Mouse (Mus musculus) small intestine, adult 2 months (tissue): ENCODE data around the gene Fpr1. TPM values are rescaled to one million over a fixed set of nuclear protein-coding genes. Genes with fewer than 3 reads are reported as not detected.
A peak's percentile ranks its signal among the peaks of the same experiment; 100 is the strongest.
"Not testable (repeated sequence)": the region's sequence is repeated elsewhere in the genome, so short reads cannot be mapped to it uniquely, and the experiment has no call there.

ENCODE experiments used
- H3K27ac ChIP-seq: fragments of 200-500 bp; 2 replicates; pipeline ENCODE4 v1.5.1; 2012; ENCODE audit warnings: low read depth, low read length, control low read depth, inconsistent platforms; ENCODE audit not compliant: insufficient read depth
- H3K27me3 ChIP-seq: fragments of 200-500 bp; 2 replicates; pipeline ENCODE4 v1.6.1; 2012; ENCODE audit warnings: mild to moderate bottlenecking, moderate library complexity, low read length, inconsistent platforms; ENCODE audit not compliant: control insufficient read depth, insufficient read depth
- H3K36me3 ChIP-seq: fragments of 200-500 bp; 2 replicates; pipeline ENCODE4 v1.6.1; 2012; ENCODE audit warnings: mild to moderate bottlenecking, low read length, control low read depth, inconsistent platforms; ENCODE audit not compliant: control insufficient read depth, insufficient read depth
- H3K4me1 ChIP-seq: fragments of 200-500 bp; 2 replicates; pipeline ENCODE4 v1.6.1; 2012; ENCODE audit warnings: low read length, inconsistent platforms, mixed read lengths; ENCODE audit not compliant: control insufficient read depth, insufficient read depth, insufficient read length
- H3K4me3 ChIP-seq: fragments of 200-500 bp; 2 replicates; pipeline ENCODE4 v1.5.1; 2012; ENCODE audit warnings: low read depth, mild to moderate bottlenecking, control low read depth, inconsistent platforms, low read length, moderate library complexity
- CTCF ChIP-seq: fragments of 200-500 bp; IDR thresholded peaks from 2 replicates; pipeline ENCODE4 v1.5.1; 2012; ENCODE audit warnings: low read depth, mild to moderate bottlenecking, control low read depth, inconsistent platforms, low read length, moderate library complexity, mixed read lengths; ENCODE audit not compliant: insufficient replicate concordance, insufficient read length; ENCODE audit errors: extremely low read depth
- POLR2A ChIP-seq: fragments of 200-500 bp; IDR thresholded peaks from 2 replicates; pipeline ENCODE4 v1.6.1; 2012; ENCODE audit warnings: low read depth, mild to moderate bottlenecking, control low read depth, inconsistent platforms, low read length, moderate library complexity
- WGBS: fragments of 180-500 bp; shearing (Covaris S2); methylation state at CpG from one replicate; pipeline ENCODE4 v1.1.7; 2018; 5-methylcytosine and 5-hydroxymethylcytosine counted together
- polyA plus RNA-seq: library from polyadenylated mRNA; depleted of rRNA; stranded (reverse); fragments of >200 nt; gene quantifications from 2 replicates; pipeline ENCODE4 v1.2.3, GENCODE M21; 2012

Gene Fpr1
- polyA plus RNA-seq, 1 experiment, result 0.11 TPM

DNA sequence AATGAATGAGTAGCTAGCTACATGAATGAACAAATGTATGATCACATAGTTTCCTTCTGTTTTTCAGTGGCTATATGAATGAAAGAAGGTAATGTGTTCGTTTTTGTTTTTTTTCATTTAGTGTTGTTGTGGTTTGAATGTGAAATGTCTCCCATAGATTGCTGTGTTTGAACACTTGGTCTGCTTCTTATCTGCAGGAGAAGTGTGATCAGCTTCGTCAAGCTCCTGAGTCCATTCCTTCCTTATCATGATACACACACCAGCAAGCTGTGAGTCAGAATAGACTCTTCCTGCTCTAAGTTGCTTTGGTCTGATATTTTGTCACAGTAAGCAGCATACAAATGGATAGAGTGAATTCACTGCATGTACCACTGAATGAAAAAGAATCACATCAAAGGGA, 34.8 kb downstream of the Fpr1 start:
- H3K27me3 ChIP-seq, result peaks cover 4% of the 10 kb centered on the region; the same call in 1 of the 2 replicates
- TF ChIP-seq CTCF, result no peak
- TF ChIP-seq POLR2A, result no peak
- WGBS, result 44% methylated on average over 2 of the region's 2 CpGs
- H3K36me3 ChIP-seq, result no peaks in the 10 kb centered on the region
- H3K4me3 ChIP-seq, result no peak overlapping the region
- H3K27ac ChIP-seq, result no peak overlapping the region
- no peaks in the 10 kb centered on the region for H3K4me1 ChIP-seq

DNA sequence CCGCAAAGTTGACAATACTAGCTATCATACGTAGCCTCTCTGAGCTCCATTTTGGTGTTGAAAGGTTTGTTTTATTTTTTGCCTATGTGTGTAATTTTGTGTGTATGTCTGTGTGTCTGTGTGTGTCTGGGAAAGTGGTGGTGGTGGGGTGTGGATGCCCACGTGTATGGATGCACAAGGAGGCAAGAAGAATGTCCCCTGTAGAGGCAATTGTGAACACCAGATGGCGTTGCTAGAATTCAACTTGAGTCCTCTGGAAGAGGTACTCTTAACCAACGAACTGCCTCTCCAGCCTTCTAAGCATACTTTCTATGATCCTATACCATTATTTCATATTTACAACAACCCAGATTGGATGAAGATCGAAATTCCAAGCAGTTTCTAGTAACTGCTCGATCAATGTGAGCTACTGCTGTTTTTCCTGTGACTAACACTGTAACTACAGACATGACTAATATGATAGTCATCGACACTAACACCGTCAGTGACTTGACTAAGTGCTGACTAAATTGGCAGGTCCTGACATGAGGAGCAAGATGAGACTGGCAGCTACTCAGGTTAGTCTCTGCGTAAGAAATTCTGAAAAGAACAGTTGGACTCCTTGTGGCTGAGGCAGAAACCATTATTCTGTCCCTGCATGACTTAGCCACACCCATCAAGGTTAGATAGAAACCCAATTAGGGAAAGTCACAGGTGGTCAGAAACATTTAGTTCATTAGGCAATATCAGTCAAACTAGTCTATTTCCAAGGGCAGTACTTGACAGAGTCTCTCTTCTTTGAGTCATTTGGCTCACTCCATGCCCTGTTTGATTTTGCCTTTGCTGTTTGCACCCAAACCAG, 38.3 kb downstream of the Fpr1 start:
- Histone ChIP-seq H3K27ac (no peak overlapping the region), H3K4me1 (no peaks in the 10 kb centered on the region), H3K4me3 (no peak overlapping the region), H3K36me3 (no peaks in the 10 kb centered on the region), H3K27me3 (peaks cover 4% of the 10 kb centered on the region; the same call in 1 of the 2 replicates)
- 72% methylated on average over 10 of the region's 10 CpGs for WGBS
- TF ChIP-seq CTCF (no peak), POLR2A (no peak)

DNA sequence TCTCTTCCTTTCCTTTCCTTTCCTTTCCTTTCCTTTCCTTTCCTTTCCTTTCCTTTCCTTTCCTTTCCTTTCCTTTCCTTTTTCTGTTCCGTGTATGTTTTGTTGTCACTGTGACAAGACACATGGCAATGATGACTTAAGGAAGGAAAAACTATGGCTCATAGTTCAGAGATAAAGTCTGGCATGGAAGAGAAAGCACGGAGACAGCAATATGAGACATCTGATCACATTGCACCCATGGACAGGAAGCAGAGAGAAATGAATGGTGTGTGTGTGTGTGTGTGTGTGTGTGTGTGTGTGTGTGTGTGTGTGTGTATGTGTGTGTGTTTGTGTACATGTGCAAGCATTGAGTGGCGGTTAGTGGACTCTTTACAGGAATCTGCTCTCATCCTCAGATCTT, 39.1 kb downstream of the Fpr1 start:
- H3K27me3 ChIP-seq, result not testable (repeated sequence)
- WGBS, result 54% methylated on average over 3 of the region's 3 CpGs

DNA sequence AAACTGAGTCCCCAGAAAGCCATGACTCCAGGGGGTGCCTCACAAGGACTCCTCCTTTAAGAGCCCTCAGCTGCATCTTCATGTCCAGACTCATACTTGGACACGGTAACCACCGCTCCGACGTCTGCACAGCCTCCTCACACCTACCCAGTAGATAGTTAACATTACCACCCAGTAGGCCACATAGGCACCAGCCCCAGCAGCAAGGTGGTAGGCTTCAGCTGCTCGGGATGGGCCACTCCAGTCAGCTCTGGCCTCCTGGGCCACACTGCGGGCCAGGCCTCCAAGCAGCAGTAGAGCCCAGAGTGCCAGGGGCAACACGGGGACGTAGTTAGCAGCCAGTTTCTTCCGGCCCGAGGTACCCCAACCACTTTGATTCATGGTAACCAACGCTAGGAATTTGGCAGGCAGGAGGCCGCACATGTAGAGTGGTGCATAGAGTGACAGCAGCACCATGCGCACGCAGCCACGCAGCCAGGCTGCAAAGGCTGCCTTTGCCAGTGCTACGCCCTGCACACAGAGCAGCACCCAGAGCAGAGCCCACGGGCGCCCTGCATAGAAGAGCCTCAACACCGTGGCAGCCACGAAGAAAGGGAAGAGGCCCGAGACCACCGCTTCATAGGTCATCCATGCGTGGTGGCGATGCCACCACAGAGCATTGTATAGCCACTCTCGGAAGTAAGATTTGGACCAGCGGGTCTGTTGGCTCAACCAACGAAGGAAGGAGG, 40.0 kb downstream of the Fpr1 start:
- Histone ChIP-seq H3K27ac (no peak overlapping the region), H3K4me1 (no peaks in the 10 kb centered on the region), H3K27me3 (no peaks in the 10 kb centered on the region), H3K4me3 (no peak overlapping the region), H3K36me3 (no peaks in the 10 kb centered on the region)
- 72% methylated on average over 27 of the region's 27 CpGs for WGBS
- TF ChIP-seq CTCF (no peak), POLR2A (no peak)

More for the DNA sequence above, 39.1 kb downstream of the Fpr1 start:
- H3K27ac ChIP-seq, H3K4me1 ChIP-seq, H3K4me3 ChIP-seq, H3K36me3 ChIP-seq: not testable (repeated sequence)

DNA sequence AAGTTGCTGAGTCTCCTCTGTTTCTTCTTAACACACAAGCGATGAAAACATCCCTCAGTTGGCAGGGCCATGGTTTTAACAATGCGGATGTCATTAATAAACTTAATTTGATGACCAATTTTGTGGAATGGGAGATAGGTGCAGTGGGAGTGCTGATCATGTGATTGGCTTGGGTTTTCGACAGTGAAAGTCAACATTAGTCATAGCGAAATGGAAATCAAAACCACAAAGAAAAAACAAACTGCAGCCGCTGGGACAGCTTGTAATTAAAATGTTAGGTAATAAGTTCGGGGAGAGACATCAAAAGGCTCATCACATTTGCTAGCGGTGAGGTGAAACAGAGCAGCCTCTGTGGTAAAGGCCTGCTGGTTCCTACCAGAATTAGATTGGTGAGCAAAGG, 42.9 kb downstream of the Fpr1 start:
- H3K27me3 ChIP-seq, result no peaks in the 10 kb centered on the region
- H3K27ac ChIP-seq, result no peak overlapping the region
- 83% methylated on average over 7 of the region's 7 CpGs for WGBS
- no peak overlapping the region for H3K4me3 ChIP-seq
- no peaks in the 10 kb centered on the region for H3K4me1 ChIP-seq
- TF ChIP-seq CTCF (no peak), POLR2A (no peak)
- H3K36me3 ChIP-seq, result no peaks in the 10 kb centered on the region

DNA sequence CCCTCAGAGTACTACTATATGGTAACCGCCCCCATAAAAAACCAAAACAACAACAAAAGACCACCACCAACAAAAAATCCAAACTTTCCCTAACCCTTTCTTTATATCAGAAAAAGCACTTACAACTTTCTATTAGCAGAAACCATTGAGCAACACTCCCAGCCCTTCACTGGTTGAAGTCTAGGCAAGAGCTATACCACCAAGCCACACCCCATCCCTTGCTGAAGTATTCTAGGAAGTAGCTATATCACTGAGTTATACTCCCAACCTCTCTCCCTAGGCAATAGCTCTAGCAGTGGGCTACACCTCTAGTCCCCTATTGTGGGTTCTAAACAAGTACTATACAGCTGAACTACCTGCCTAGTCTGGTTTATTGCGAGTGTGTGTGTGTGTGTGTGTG, 44.5 kb downstream of the Fpr1 start:
- TF ChIP-seq POLR2A, result no peak
- no peaks in the 10 kb centered on the region for H3K36me3 ChIP-seq
- H3K4me1 ChIP-seq, result no peaks in the 10 kb centered on the region
- 97% methylated on average over 2 of the region's 2 CpGs for WGBS
- H3K4me3 ChIP-seq, result no peak overlapping the region
- H3K27ac ChIP-seq, result no peak overlapping the region
- no peaks in the 10 kb centered on the region for H3K27me3 ChIP-seq

DNA sequence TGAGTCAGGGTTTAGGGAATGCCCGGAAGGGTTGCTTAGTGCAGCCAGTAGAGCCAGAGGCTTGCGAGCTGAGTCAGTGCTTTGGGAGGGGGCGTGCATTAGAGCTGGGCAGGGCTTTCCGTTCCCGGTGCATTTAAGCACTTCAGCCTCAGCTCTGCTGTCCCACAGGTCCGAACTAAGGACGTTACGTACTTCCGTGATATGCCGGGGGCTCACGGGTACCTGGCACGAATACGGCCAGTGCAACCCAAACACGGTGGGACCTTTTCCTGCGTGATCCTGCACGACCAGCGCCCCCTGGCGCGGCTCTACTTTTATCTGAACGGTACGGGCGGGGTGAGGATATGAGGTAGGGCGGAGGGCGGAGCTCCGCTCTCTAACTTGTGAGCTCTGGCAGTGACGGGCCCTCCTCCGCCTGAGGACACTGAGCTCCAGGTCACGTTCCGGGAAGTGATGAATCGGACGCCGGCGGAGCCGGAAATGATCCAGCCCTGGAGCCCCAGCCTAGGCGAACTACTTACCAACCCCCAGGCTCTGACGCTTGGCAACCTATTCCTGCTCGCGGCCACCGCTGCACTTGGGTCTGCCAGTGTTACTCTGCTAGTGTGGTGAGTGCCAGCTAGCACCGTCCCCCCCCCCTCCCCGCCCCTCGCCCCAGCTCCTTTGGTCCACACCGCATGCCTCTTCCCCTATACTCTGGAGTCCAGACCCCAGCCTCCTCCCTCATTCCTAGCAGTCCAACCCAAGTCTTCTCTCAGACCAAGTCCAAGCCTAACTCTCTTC, 45.6 kb downstream of the Fpr1 start:
- Histone ChIP-seq H3K36me3 (no peaks in the 10 kb centered on the region), H3K4me1 (no peaks in the 10 kb centered on the region), H3K27ac (peak overlapping the region; percentile 62), H3K4me3 (peak overlapping the region; percentile 71), H3K27me3 (no peaks in the 10 kb centered on the region)
- 1% methylated on average over 43 of the region's 43 CpGs for WGBS
- TF ChIP-seq CTCF, result peak; percentile 86; the same call in 1 of the 2 replicates
- TF ChIP-seq POLR2A, result peak; percentile 82
